Mouse (Mus musculus) G1E-ER4 (cell line): ENCODE results near the gene Oaz1. TPM values are rescaled to one million over a fixed set of nuclear protein-coding genes. Genes with fewer than 3 reads are reported as not detected.

ENCODE experiments used
- GATA1 ChIP-seq: IDR thresholded peaks from one replicate; pipeline ENCODE4 v1.8.0; 2012; ENCODE audit warnings: low read length, inconsistent platforms
- polyA plus RNA-seq: library from polyadenylated mRNA; stranded (reverse); fragments of >175 nt; gene quantifications from 2 replicates; pipeline ENCODE4 v1.2.3, GENCODE M21; 2012

Gene Oaz1
- polyA plus RNA-seq, 1 experiment, result 1,884 TPM

- TF ChIP-seq GATA1, result no peak
Observed at GRCm38 (mm10) chr10:80797186-80798149, 29.0 kb upstream of the Oaz1 start.

GRCm38 (mm10) chr10:80798150-80799006 is 28.1 kb upstream of the Oaz1 start, which contains the start of the genes Sf3a2 and Plekhj1:
Gene Sf3a2 (plus strand): TSS chr10:80798198.
Gene Plekhj1 (minus strand): TSS chr10:80798626.
- TF ChIP-seq GATA1, result no peak

GRCm38 (mm10) chr10:80799070-80799566 is 27.3 kb upstream of the Oaz1 start:
- TF ChIP-seq GATA1, result no peak

- no peak for TF ChIP-seq GATA1
Observed at GRCm38 (mm10) chr10:80802204-80802912, 24.1 kb upstream of the Oaz1 start.

- no peak for TF ChIP-seq GATA1
Observed at GRCm38 (mm10) chr10:80802996-80803395, 23.5 kb upstream of the Oaz1 start.

- TF ChIP-seq GATA1, result no peak
Observed at GRCm38 (mm10) chr10:80804340-80804739, 22.1 kb upstream of the Oaz1 start.

- TF ChIP-seq GATA1, result no peak
Observed at GRCm38 (mm10) chr10:80804916-80805315, 21.5 kb upstream of the Oaz1 start, which contains the start of gene Amh. Gene Amh (plus strand): TSS chr10:80805243.

GRCm38 (mm10) chr10:80805322-80805721 is 21.1 kb upstream of the Oaz1 start:
- TF ChIP-seq GATA1, result no peak

- TF ChIP-seq GATA1, result no peak
Observed at GRCm38 (mm10) chr10:80805925-80806324, 20.5 kb upstream of the Oaz1 start.

- TF ChIP-seq GATA1, result no peak
Observed at GRCm38 (mm10) chr10:80806341-80807056, 20.0 kb upstream of the Oaz1 start.

- TF ChIP-seq GATA1, result no peak
Observed at GRCm38 (mm10) chr10:80807057-80807627, 19.3 kb upstream of the Oaz1 start.

GRCm38 (mm10) chr10:80808099-80808984 is 18.1 kb upstream of the Oaz1 start:
- no peak for TF ChIP-seq GATA1

- TF ChIP-seq GATA1, result no peak
Observed at GRCm38 (mm10) chr10:80808985-80809632, 17.3 kb upstream of the Oaz1 start.
